Mouse (Mus musculus) liver, postnatal 0 days (tissue): Measurements from ENCODE around the gene Hoxb2.

Experiments used
- CTCF ChIP-seq: sonication (generic); IDR thresholded peaks from 2 replicates; pipeline ENCODE4 v1.5.1; 2016; ENCODE audit warnings: antibody characterized with exemption, low read depth
- EP300 ChIP-seq: IDR thresholded peaks from 2 replicates; pipeline ENCODE4 v1.6.1; 2016; ENCODE audit warnings: antibody characterized with exemption, low read depth, mild to moderate bottlenecking

- TF ChIP-seq CTCF (no peak), EP300 (no peak)
Measured at GRCm38 (mm10) chr11:96367141-96367540, 16.8 kb downstream of the Hoxb2 start.
